Mouse (Mus musculus): ENCODE measurements around the gene Shank1. TPM values are rescaled to one million over a fixed set of nuclear protein-coding genes. Genes with fewer than 3 reads are reported as not detected.
A peak's percentile ranks its signal among the peaks of the same experiment; 100 is the strongest.

Shank1 gene
- polyA plus RNA-seq, 1 experiment from 2014 or later: 0.39 TPM

- H3K36me3 ChIP-seq (ENCODE audit: control insufficient read depth, insufficient read depth): no peaks in the 10 kb centered on the region
- H3K9me3 ChIP-seq (ENCODE audit: control insufficient read depth): no peaks in the 10 kb centered on the region
- no peak overlapping the region for H3K4me2 ChIP-seq (replicated peaks; ENCODE audit: low read depth)
- no peaks in the 10 kb centered on the region for H3K4me1 ChIP-seq (replicated peaks; ENCODE audit: control insufficient read depth, insufficient read depth, low read length)
- TF ChIP-seq CTCF (IDR thresholded peaks at IDR 0.05; ENCODE audit: low read depth): no peak
- peaks cover 25% of the 10 kb centered on the region for H3K27me3 ChIP-seq (replicated peaks; ENCODE audit: control insufficient read depth, insufficient read depth, low read length)
- no peak overlapping the region for H3K4me3 ChIP-seq (ENCODE audit: low read depth, low read length)
- H3K9ac ChIP-seq (ENCODE audit: low read depth, low read length): no peak overlapping the region
- 63% methylated on average over 5 of the region's 5 CpGs for WGBS
- H3K27ac ChIP-seq (ENCODE audit: low read depth, low read length): no peak overlapping the region
- ATAC-seq: no peak
These were observed 31.7 kb downstream of the Shank1 start for GRCm38 (mm10) chr7:44341714-44342113.

DNA sequence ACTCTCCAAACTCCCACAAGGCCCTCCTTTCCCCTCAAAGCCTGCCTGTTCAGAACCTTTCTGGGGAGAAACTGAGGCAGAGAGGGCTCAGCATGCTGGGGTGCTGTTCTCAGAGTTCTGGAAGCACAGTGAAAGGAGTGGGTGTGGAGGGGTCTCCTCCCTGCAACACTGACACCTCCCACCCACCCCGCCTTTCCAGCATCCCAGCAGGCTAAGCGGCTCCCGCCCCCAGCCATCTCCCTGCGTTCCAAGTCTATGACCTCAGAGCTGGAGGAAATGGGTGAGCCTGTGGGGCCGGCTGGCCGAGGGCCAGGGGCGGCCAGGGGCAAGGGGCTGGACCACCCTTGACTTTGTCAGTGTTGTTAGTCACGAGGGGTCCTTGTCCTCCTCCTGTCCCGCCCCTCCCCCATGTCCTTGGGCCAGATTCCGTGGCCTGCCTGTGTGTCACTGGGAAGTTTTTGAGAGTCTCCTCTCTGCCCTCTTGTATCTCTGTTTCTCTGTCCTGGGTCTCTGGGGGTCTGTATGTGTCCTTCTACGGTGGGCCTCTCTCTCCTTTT, 33.5 kb downstream of the Shank1 start:
- 27% methylated on average over 11 of the region's 11 CpGs for WGBS
- Histone ChIP-seq H3K4me3 (ENCODE audit: low read depth, low read length) (no peak overlapping the region), H3K27me3 (replicated peaks; ENCODE audit: control insufficient read depth, insufficient read depth, low read length) (peaks cover 6% of the 10 kb centered on the region; the same call in 1 of the 2 replicates), H3K4me1 (replicated peaks; ENCODE audit: control insufficient read depth, insufficient read depth, low read length) (no peaks in the 10 kb centered on the region), H3K4me2 (replicated peaks; ENCODE audit: low read depth) (no peak overlapping the region), H3K36me3 (ENCODE audit: control insufficient read depth, insufficient read depth) (no peaks in the 10 kb centered on the region), H3K9me3 (ENCODE audit: control insufficient read depth) (no peaks in the 10 kb centered on the region), H3K27ac (ENCODE audit: low read depth, low read length) (no peak overlapping the region), H3K9ac (ENCODE audit: low read depth, low read length) (no peak overlapping the region)
- ATAC-seq: 0 out of 2 replicates have a peak, but pooled peaks have one; percentile 25
- no peak for TF ChIP-seq CTCF (IDR thresholded peaks at IDR 0.05; ENCODE audit: low read depth)

DNA sequence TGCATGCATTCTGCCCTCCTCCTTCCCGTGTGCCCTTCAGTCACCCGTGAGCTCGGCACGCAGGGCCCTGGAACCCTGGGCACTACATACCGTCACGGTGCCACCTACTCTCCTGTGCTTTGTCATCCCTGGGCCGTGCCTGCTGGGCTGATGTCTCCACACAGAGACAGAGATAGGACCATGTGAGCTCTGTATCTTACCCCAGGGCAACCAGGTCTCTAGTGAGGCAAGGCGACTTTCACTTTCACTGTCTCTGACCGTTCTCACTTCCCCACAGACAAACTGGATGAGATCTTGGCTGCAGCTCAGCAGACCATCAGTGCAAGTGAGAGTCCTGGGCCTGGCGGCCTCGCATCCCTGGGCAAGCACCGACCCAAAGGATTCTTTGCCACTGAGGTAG, 34.6 kb downstream of the Shank1 start:
- Histone ChIP-seq H3K4me3 (ENCODE audit: low read depth, low read length) (no peak overlapping the region), H3K27me3 (replicated peaks; ENCODE audit: control insufficient read depth, insufficient read depth, low read length) (peaks cover 6% of the 10 kb centered on the region; the same call in 1 of the 2 replicates), H3K36me3 (ENCODE audit: control insufficient read depth, insufficient read depth) (no peaks in the 10 kb centered on the region), H3K4me2 (replicated peaks; ENCODE audit: low read depth) (no peak overlapping the region), H3K4me1 (replicated peaks; ENCODE audit: control insufficient read depth, insufficient read depth, low read length) (no peaks in the 10 kb centered on the region), H3K9me3 (ENCODE audit: control insufficient read depth) (no peaks in the 10 kb centered on the region), H3K27ac (ENCODE audit: low read depth, low read length) (no peak overlapping the region), H3K9ac (ENCODE audit: low read depth, low read length) (no peak overlapping the region)
- TF ChIP-seq CTCF (IDR thresholded peaks at IDR 0.05; ENCODE audit: low read depth): no peak
- WGBS: 61% methylated on average over 12 of the region's 12 CpGs
- no peak for ATAC-seq

DNA sequence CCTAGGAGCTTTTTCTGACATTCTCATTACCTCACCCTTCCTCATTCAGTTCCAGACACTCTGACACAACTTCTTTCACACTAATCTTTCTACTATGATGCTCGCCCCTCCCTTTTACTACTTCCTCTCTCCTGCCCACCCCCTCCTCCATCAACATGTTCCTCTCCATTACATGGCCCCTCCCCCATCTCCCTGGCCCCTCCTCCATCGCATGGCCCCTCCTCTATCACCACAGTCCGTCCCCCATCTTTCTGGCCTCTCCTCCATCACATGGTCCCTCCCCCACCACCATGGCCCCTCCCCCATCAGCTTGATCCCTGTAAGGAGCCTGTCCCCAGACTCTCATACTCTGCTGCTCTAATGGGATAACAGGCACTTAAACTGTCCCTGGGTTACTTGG, 39.0 kb downstream of the Shank1 start:
- H3K27ac ChIP-seq (ENCODE audit: low read depth, low read length): no peak overlapping the region

GRCm38 (mm10) chr7:44350957-44351711, 41.1 kb downstream of the Shank1 start:
- Histone ChIP-seq H3K27me3 (replicated peaks; ENCODE audit: control insufficient read depth, insufficient read depth, low read length) (peaks cover 65% of the 10 kb centered on the region), H3K9ac (ENCODE audit: low read depth, low read length) (no peak overlapping the region), H3K9me3 (ENCODE audit: control insufficient read depth) (no peaks in the 10 kb centered on the region), H3K36me3 (ENCODE audit: control insufficient read depth, insufficient read depth) (no peaks in the 10 kb centered on the region), H3K4me3 (ENCODE audit: low read depth, low read length) (peak overlapping the region; percentile 17; the same call in 1 of the 2 replicates), H3K27ac (ENCODE audit: low read depth, low read length) (no peak overlapping the region), H3K4me2 (replicated peaks; ENCODE audit: low read depth) (peak overlapping the region; percentile 56), H3K4me1 (replicated peaks; ENCODE audit: control insufficient read depth, insufficient read depth, low read length) (0 out of 2 replicates have a peak, but pooled peaks cover 2% of the 10 kb centered on the region)
- peak; percentile 92 for TF ChIP-seq CTCF (IDR thresholded peaks at IDR 0.05; ENCODE audit: low read depth)
- WGBS: 8% methylated on average over 25 of the region's 25 CpGs
- ATAC-seq: peak; percentile 35; the same call in 1 of the 2 replicates

More for the DNA sequence above, 39.0 kb downstream of the Shank1 start:
- TF ChIP-seq CTCF (IDR thresholded peaks at IDR 0.05; ENCODE audit: low read depth): no peak
- Histone ChIP-seq H3K4me3 (ENCODE audit: low read depth, low read length) (no peak overlapping the region), H3K9me3 (ENCODE audit: control insufficient read depth) (no peaks in the 10 kb centered on the region), H3K4me2 (replicated peaks; ENCODE audit: low read depth) (no peak overlapping the region), H3K27me3 (replicated peaks; ENCODE audit: control insufficient read depth, insufficient read depth, low read length) (peaks cover 44% of the 10 kb centered on the region), H3K4me1 (replicated peaks; ENCODE audit: control insufficient read depth, insufficient read depth, low read length) (0 out of 2 replicates have a peak, but pooled peaks cover 2% of the 10 kb centered on the region), H3K9ac (ENCODE audit: low read depth, low read length) (no peak overlapping the region), H3K36me3 (ENCODE audit: control insufficient read depth, insufficient read depth) (no peaks in the 10 kb centered on the region)
- 24% methylated on average over 3 of the region's 3 CpGs for WGBS
- ATAC-seq: no peak

DNA sequence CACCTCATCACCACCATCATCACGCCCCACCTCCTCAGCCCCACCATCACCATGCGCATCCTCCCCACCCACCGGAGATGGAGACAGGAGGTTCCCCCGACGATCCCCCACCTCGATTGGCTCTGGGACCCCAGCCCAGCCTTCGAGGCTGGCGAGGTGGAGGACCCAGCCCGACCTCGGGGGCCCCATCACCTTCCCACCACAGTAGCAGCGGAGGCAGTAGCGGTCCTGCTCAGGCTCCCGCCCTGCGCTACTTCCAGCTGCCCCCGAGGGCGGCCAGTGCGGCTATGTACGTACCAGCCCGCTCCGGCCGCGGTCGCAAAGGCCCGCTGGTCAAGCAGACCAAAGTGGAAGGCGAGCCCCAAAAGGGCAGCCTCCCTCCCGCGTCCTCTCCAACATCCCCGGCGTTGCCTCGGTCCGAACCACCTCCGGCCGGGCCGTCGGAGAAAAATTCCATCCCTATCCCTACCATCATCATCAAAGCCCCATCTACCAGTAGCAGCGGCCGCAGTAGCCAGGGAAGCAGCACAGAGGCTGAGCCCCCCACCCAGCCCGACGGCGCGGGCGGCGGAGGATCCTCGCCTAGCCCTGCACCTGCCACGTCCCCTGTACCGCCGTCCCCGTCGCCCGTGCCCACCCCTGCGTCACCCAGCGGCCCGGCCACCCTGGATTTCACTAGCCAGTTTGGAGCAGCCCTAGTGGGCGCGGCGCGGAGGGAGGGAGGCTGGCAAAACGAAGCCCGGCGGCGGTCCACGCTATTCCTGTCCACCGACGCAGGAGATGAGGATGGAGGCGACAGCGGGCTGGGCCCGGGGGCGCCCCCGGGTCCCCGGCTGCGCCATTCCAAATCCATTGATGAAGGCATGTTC, 42.1 kb downstream of the Shank1 start:
- H3K27ac ChIP-seq (ENCODE audit: low read depth, low read length): no peak overlapping the region
- no peaks in the 10 kb centered on the region for H3K36me3 ChIP-seq (ENCODE audit: control insufficient read depth, insufficient read depth)
- no peaks in the 10 kb centered on the region for H3K9me3 ChIP-seq (ENCODE audit: control insufficient read depth)
- 0 out of 2 replicates have a peak, but pooled peaks cover 2% of the 10 kb centered on the region for H3K4me1 ChIP-seq (replicated peaks; ENCODE audit: control insufficient read depth, insufficient read depth, low read length)
- ATAC-seq: no peak
- WGBS: 4% methylated on average over 70 of the region's 71 CpGs
- no peak overlapping the region for H3K4me3 ChIP-seq (ENCODE audit: low read depth, low read length)
- H3K4me2 ChIP-seq (replicated peaks; ENCODE audit: low read depth): no peak overlapping the region
- TF ChIP-seq CTCF (IDR thresholded peaks at IDR 0.05; ENCODE audit: low read depth): no peak
- H3K9ac ChIP-seq (ENCODE audit: low read depth, low read length): no peak overlapping the region
- H3K27me3 ChIP-seq (replicated peaks; ENCODE audit: control insufficient read depth, insufficient read depth, low read length): peaks cover 75% of the 10 kb centered on the region

Measured in intestine, postnatal 0 days (tissue).